Mouse (Mus musculus) embryonic fibroblast, embryonic 13.5 days (primary cell): ENCODE data around the gene Nell2.

ENCODE experiments used
- CTCF ChIP-seq: IDR thresholded peaks from 2 replicates; pipeline ENCODE4 v1.5.1; 2011; ENCODE audit warnings: mild to moderate bottlenecking, control low read depth, low read length, moderate library complexity, borderline replicate concordance; ENCODE audit not compliant: insufficient read depth
- POLR2A ChIP-seq: IDR thresholded peaks from 2 replicates; pipeline ENCODE4 v1.6.1; 2011; ENCODE audit warnings: low read depth, mild to moderate bottlenecking, control low read depth, low read length, moderate library complexity

DNA sequence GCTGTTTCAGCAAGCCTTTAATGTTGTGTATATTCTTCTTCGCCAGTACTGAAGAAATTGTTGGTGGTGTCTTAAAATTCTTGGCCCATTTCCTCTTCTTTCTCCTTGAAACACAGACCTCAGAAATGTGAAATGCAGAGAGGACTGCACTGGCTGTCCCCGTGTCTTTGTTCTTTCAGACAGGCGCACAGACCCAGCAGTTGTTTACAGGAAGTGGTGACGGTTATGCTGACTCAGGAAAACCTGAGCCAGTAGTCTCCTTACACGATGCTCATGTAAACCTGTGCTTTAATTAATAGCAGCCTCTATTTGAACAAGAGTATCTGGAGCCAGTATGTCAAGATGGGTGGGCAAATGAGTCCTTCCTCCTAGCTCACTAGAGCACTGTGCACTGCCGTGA, 61.2 kb downstream of the Nell2 start:
- no peak for TF ChIP-seq POLR2A
- no peak for TF ChIP-seq CTCF
